Mouse (Mus musculus): ENCODE measurements around the gene Selplg. TPM values are rescaled to one million over a fixed set of nuclear protein-coding genes. Genes with fewer than 3 reads are reported as not detected.

Gene Selplg
- not detected for polyA plus RNA-seq (2014; fragmentation: Illumina TruSeq; extraction: RNeasy Lipid Tissue Mini Kit (QIAGEN cat#74804); ENCODE audit: low read depth, low replicate concordance)

DNA sequence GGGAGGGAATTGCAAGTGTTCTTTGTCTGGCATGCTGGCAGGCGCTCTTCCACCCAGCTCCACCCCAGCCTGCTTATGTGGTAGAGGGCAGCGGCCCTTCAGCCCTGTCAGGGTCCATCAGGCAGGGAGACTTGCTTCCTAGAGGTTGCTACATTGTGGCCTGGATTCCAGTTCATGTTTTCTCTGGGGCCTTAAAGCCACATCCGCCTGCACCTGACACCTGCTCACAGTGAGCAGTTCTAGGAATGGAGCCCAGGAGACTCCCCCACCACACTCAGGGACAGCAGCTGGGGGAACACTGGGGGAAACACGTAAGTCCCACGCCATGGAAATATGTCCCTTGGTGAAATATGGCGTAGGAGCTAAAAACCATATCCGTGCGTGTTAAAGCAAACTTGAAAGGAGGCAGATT lies at the start of gene Selplg:
TSS of gene Selplg (minus strand) at position 155 of the 412 bp plus-strand sequence.

DNA sequence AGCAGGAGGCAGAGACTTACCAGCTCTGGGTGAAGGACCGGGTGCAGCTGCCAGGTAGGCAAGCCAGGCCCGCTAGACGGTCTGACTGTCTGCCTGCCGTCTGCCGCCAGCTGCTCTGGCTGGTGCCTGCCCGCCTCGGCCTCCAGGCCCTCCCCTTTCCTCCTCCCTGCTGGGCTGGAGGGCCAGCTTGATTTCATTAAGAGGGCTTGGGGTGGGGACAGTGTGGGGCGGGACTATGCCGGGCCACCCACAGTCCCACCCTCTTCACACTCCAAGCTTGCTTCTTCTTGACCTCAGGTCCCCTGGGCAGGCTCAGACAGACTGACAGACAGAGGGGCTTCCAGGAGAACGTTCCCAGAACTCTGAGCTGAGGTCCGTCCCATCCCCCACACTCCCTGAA lies 32.2 kb downstream of the Selplg start, which contains the start of gene Tmem119:
TSS of gene Tmem119 (minus strand) at position 237 of the 400 bp plus-strand sequence.

GRCm38 (mm10) chr5:113772450-113772895 lies 60.0 kb downstream of the Selplg start, which contains the start of the genes Sart3 and Iscu:
TSS of gene Sart3 (minus strand) at chr5:113772510.
TSS of gene Iscu (plus strand) at chr5:113772748.

Other genes starting within 250 kb of the Selplg start
- 0.32 TPM for gene Cmklr1, start 182.2 kb downstream of the Selplg start, polyA plus RNA-seq (2014; fragmentation: Illumina TruSeq; extraction: RNeasy Lipid Tissue Mini Kit (QIAGEN cat#74804); ENCODE audit: low read depth, low replicate concordance)
- gene 1700069L16Rik, start 107.9 kb downstream of the Selplg start, polyA plus RNA-seq (2014; fragmentation: Illumina TruSeq; extraction: RNeasy Lipid Tissue Mini Kit (QIAGEN cat#74804); ENCODE audit: low read depth, low replicate concordance): not detected
- gene Ficd, start 96.8 kb downstream of the Selplg start, polyA plus RNA-seq (2014; fragmentation: Illumina TruSeq; extraction: RNeasy Lipid Tissue Mini Kit (QIAGEN cat#74804); ENCODE audit: low read depth, low replicate concordance): 3.3 TPM
- gene Sart3, start 60.1 kb downstream of the Selplg start, polyA plus RNA-seq (2014; fragmentation: Illumina TruSeq; extraction: RNeasy Lipid Tissue Mini Kit (QIAGEN cat#74804); ENCODE audit: low read depth, low replicate concordance): 1.9 TPM
- 71.2 TPM for gene Iscu, start 59.9 kb downstream of the Selplg start, polyA plus RNA-seq (2014; fragmentation: Illumina TruSeq; extraction: RNeasy Lipid Tissue Mini Kit (QIAGEN cat#74804); ENCODE audit: low read depth, low replicate concordance)
- gene Tmem119, start 32.1 kb downstream of the Selplg start, polyA plus RNA-seq (2014; fragmentation: Illumina TruSeq; extraction: RNeasy Lipid Tissue Mini Kit (QIAGEN cat#74804); ENCODE audit: low read depth, low replicate concordance): 0.97 TPM
- gene Coro1c, start 76.1 kb upstream of the Selplg start, polyA plus RNA-seq (2014; fragmentation: Illumina TruSeq; extraction: RNeasy Lipid Tissue Mini Kit (QIAGEN cat#74804); ENCODE audit: low read depth, low replicate concordance): 11.6 TPM
- gene Ssh1, start 161.2 kb upstream of the Selplg start, polyA plus RNA-seq (2014; fragmentation: Illumina TruSeq; extraction: RNeasy Lipid Tissue Mini Kit (QIAGEN cat#74804); ENCODE audit: low read depth, low replicate concordance): 3.2 TPM
- 20.9 TPM for gene Dao, start 171.1 kb upstream of the Selplg start, polyA plus RNA-seq (2014; fragmentation: Illumina TruSeq; extraction: RNeasy Lipid Tissue Mini Kit (QIAGEN cat#74804); ENCODE audit: low read depth, low replicate concordance)
- gene Usp30, start 232.8 kb upstream of the Selplg start, polyA plus RNA-seq (2014; fragmentation: Illumina TruSeq; extraction: RNeasy Lipid Tissue Mini Kit (QIAGEN cat#74804); ENCODE audit: low read depth, low replicate concordance): 1.9 TPM